Mouse (Mus musculus) ES-Bruce4 (cell line): ENCODE measurements around the gene Capn2. TPM values are rescaled to one million over a fixed set of nuclear protein-coding genes. Genes with fewer than 3 reads are reported as not detected.
A peak's percentile ranks its signal among the peaks of the same experiment; 100 is the strongest.

Experiments used
- H3K27ac ChIP-seq: 2 replicates; pipeline ENCODE4 v1.5.1; 2012; ENCODE audit warnings: low read length, inconsistent platforms; ENCODE audit not compliant: insufficient read depth
- H3K27me3 ChIP-seq: 2 replicates; pipeline ENCODE4 v1.6.1; 2012; ENCODE audit warnings: mild to moderate bottlenecking, low read length, inconsistent platforms; ENCODE audit not compliant: control insufficient read depth, poor library complexity, insufficient read depth, severe bottlenecking
- H3K36me3 ChIP-seq: 2 replicates; pipeline ENCODE4 v1.6.1; 2012; ENCODE audit warnings: inconsistent platforms, mild to moderate bottlenecking, low read length, moderate library complexity; ENCODE audit not compliant: control insufficient read depth, poor library complexity, insufficient read depth, severe bottlenecking
- H3K4me1 ChIP-seq: one replicate; pipeline ENCODE4 v1.8.1; 2011; ENCODE audit warnings: low read length; ENCODE audit not compliant: control insufficient read depth, insufficient read depth
- H3K4me3 ChIP-seq: 2 replicates; pipeline ENCODE4 v1.5.1; 2011; ENCODE audit warnings: low read depth, mild to moderate bottlenecking, low read length
- H3K9ac ChIP-seq: 2 replicates; pipeline ENCODE4 v1.6.1; 2012; ENCODE audit warnings: low read depth, mild to moderate bottlenecking, inconsistent platforms; ENCODE audit not compliant: poor library complexity, severe bottlenecking
- H3K9me3 ChIP-seq: replicated peaks from 2 replicates; pipeline ENCODE4 v1.6.1; 2012; ENCODE audit warnings: mild to moderate bottlenecking, low read length, inconsistent platforms; ENCODE audit not compliant: control insufficient read depth, poor library complexity, insufficient read depth, severe bottlenecking
- CTCF ChIP-seq: IDR thresholded peaks from one replicate; pipeline ENCODE4 v1.8.1; 2011; ENCODE audit warnings: low read depth, low read length
- EP300 ChIP-seq: IDR thresholded peaks from 2 replicates; pipeline ENCODE4 v1.6.1; 2011; ENCODE audit warnings: low read depth, low read length; ENCODE audit not compliant: insufficient read depth
- POLR2A ChIP-seq: IDR thresholded peaks from one replicate; pipeline ENCODE4 v1.8.1; 2011; ENCODE audit warnings: low read length; ENCODE audit not compliant: insufficient read depth
- polyA plus RNA-seq: library from polyadenylated mRNA; stranded (reverse); fragments of >200 nt; gene quantifications from 2 replicates; pipeline ENCODE4 v1.2.4, GENCODE M21; 2011; ENCODE audit warnings: low read depth; ENCODE audit not compliant: missing spikeins, insufficient read depth, insufficient read length

Gene Capn2
- polyA plus RNA-seq, 1 experiment = 60.5 TPM

- no peak for TF ChIP-seq POLR2A
- TF ChIP-seq CTCF = no peak
- no peak for TF ChIP-seq EP300
- Histone ChIP-seq H3K36me3 (no peaks in the 10 kb centered on the region), H3K9me3 (no peaks in the 10 kb centered on the region), H3K4me3 (no peak overlapping the region), H3K27ac (no peak overlapping the region), H3K9ac (no peak overlapping the region), H3K4me1 (no peaks in the 10 kb centered on the region), H3K27me3 (no peaks in the 10 kb centered on the region)
These were observed 35.6 kb downstream of the Capn2 start for GRCm38 (mm10) chr1:182481646-182482295.

- H3K9me3 ChIP-seq = no peaks in the 10 kb centered on the region
- no peak overlapping the region for H3K9ac ChIP-seq
- no peak overlapping the region for H3K4me3 ChIP-seq
- no peaks in the 10 kb centered on the region for H3K36me3 ChIP-seq
- H3K4me1 ChIP-seq = no peaks in the 10 kb centered on the region
- no peak overlapping the region for H3K27ac ChIP-seq
- H3K27me3 ChIP-seq = no peaks in the 10 kb centered on the region
- TF ChIP-seq EP300 (no peak), CTCF (no peak), POLR2A (no peak)
These were observed 36.3 kb downstream of the Capn2 start for GRCm38 (mm10) chr1:182481138-182481537.

GRCm38 (mm10) chr1:182478935-182479334, 38.5 kb downstream of the Capn2 start:
- H3K9ac ChIP-seq = no peak overlapping the region
- no peak for TF ChIP-seq EP300
- no peaks in the 10 kb centered on the region for H3K27me3 ChIP-seq
- no peak overlapping the region for H3K4me3 ChIP-seq
- H3K27ac ChIP-seq = no peak overlapping the region
- no peaks in the 10 kb centered on the region for H3K9me3 ChIP-seq
- no peaks in the 10 kb centered on the region for H3K36me3 ChIP-seq
- no peaks in the 10 kb centered on the region for H3K4me1 ChIP-seq

- Histone ChIP-seq H3K9ac (no peak overlapping the region), H3K9me3 (no peaks in the 10 kb centered on the region), H3K4me3 (no peak overlapping the region), H3K4me1 (no peaks in the 10 kb centered on the region), H3K27me3 (no peaks in the 10 kb centered on the region), H3K27ac (no peak overlapping the region), H3K36me3 (no peaks in the 10 kb centered on the region; the same call in 1 of the 2 replicates)
- no peak for TF ChIP-seq POLR2A
- peak; percentile 37 for TF ChIP-seq CTCF
These were observed 42.2 kb downstream of the Capn2 start for GRCm38 (mm10) chr1:182475005-182475796.

- no peak for TF ChIP-seq EP300
- no peak for TF ChIP-seq CTCF
- TF ChIP-seq POLR2A = no peak
- H3K27me3 ChIP-seq = no peaks in the 10 kb centered on the region
- H3K4me3 ChIP-seq = no peak overlapping the region
- no peak overlapping the region for H3K9ac ChIP-seq
- no peaks in the 10 kb centered on the region for H3K9me3 ChIP-seq
- peaks cover 4% of the 10 kb centered on the region for H3K36me3 ChIP-seq
- no peak overlapping the region for H3K27ac ChIP-seq
- no peaks in the 10 kb centered on the region for H3K4me1 ChIP-seq
These were observed 51.4 kb downstream of the Capn2 start for GRCm38 (mm10) chr1:182465978-182466377.

GRCm38 (mm10) chr1:182465309-182465708, 52.1 kb downstream of the Capn2 start:
- no peak for TF ChIP-seq POLR2A
- TF ChIP-seq EP300 = no peak
- no peak for TF ChIP-seq CTCF
- no peaks in the 10 kb centered on the region for H3K9me3 ChIP-seq
- H3K36me3 ChIP-seq = peaks cover 4% of the 10 kb centered on the region
- no peaks in the 10 kb centered on the region for H3K27me3 ChIP-seq
- H3K4me1 ChIP-seq = no peaks in the 10 kb centered on the region
- H3K4me3 ChIP-seq = no peak overlapping the region
- H3K9ac ChIP-seq = no peak overlapping the region
- H3K27ac ChIP-seq = no peak overlapping the region
